Mouse (Mus musculus) hindbrain, embryonic 11.5 days (tissue): Measurements from ENCODE around the gene Arhgef33. TPM values are rescaled to one million over a fixed set of nuclear protein-coding genes. Genes with fewer than 3 reads are reported as not detected.

Source experiments
- ATAC-seq: fragments of 200-750 bp; cut with Nextera tagmentation; 2 replicates; pipeline ENCODE4 v1.8.0; 2017; ENCODE audit warnings: mild to moderate bottlenecking, moderate TSS enrichment, moderate library complexity; ENCODE audit not compliant: low FRiP score
- DNase-seq: peaks from one replicate; pipeline ENCODE4 v3.0.0-alpha.2; 2015; ENCODE audit warnings: low spot score
- H3K27ac ChIP-seq: fragments of 300-500 bp; sonication (generic); 2 replicates; pipeline ENCODE4 v1.5.1; 2014; ENCODE audit warnings: mild to moderate bottlenecking, low read depth, low read length
- H3K27me3 ChIP-seq: fragments of 300-500 bp; sonication (generic); 2 replicates; pipeline ENCODE4 v1.6.1; 2014; ENCODE audit warnings: mild to moderate bottlenecking, low read length, moderate library complexity, mixed read lengths; ENCODE audit not compliant: control insufficient read depth, insufficient read depth
- H3K36me3 ChIP-seq: fragments of 300-500 bp; sonication (generic); 2 replicates; pipeline ENCODE4 v1.6.1; 2014; ENCODE audit warnings: mild to moderate bottlenecking, low read length, moderate library complexity, mixed read lengths; ENCODE audit not compliant: control insufficient read depth, insufficient read depth
- H3K4me1 ChIP-seq: fragments of 300-500 bp; sonication (generic); replicated peaks from 2 replicates; pipeline ENCODE4 v1.6.1; 2014; ENCODE audit warnings: low read length, mixed read lengths; ENCODE audit not compliant: control insufficient read depth, insufficient read depth
- H3K4me2 ChIP-seq: fragments of 300-500 bp; sonication (generic); replicated peaks from 2 replicates; pipeline ENCODE4 v1.6.1; 2014; ENCODE audit warnings: mild to moderate bottlenecking, low read depth, low read length
- H3K4me3 ChIP-seq: fragments of 300-500 bp; sonication (generic); 2 replicates; pipeline ENCODE4 v1.5.1; 2014; ENCODE audit warnings: low read depth, low read length
- H3K9ac ChIP-seq: fragments of 300-500 bp; sonication (generic); 2 replicates; pipeline ENCODE4 v1.6.1; 2014; ENCODE audit warnings: low read depth, low read length
- H3K9me3 ChIP-seq: fragments of 300-500 bp; sonication (generic); 2 replicates; pipeline ENCODE4 v1.6.1; 2016; ENCODE audit warnings: low read length; ENCODE audit not compliant: control insufficient read depth
- WGBS: fragments of 180-500 bp; shearing (Covaris S2); extraction: QIAGEN DNeasy Blood & Tissue Kit; methylation state at CpG from one replicate; pipeline ENCODE4 v1.1.7; 2014; 5-methylcytosine and 5-hydroxymethylcytosine counted together
- polyA plus RNA-seq: library from polyadenylated mRNA; unstranded; fragments of >200 nt; fragmentation: Nextera tagmentation; extraction: Ambion mirVana; gene quantifications from 2 replicates; pipeline ENCODE4 v1.2.1, GENCODE M21; 2014

The Arhgef33 gene
- polyA plus RNA-seq, 1 experiment from 2014 or later: 1.7 TPM

DNA sequence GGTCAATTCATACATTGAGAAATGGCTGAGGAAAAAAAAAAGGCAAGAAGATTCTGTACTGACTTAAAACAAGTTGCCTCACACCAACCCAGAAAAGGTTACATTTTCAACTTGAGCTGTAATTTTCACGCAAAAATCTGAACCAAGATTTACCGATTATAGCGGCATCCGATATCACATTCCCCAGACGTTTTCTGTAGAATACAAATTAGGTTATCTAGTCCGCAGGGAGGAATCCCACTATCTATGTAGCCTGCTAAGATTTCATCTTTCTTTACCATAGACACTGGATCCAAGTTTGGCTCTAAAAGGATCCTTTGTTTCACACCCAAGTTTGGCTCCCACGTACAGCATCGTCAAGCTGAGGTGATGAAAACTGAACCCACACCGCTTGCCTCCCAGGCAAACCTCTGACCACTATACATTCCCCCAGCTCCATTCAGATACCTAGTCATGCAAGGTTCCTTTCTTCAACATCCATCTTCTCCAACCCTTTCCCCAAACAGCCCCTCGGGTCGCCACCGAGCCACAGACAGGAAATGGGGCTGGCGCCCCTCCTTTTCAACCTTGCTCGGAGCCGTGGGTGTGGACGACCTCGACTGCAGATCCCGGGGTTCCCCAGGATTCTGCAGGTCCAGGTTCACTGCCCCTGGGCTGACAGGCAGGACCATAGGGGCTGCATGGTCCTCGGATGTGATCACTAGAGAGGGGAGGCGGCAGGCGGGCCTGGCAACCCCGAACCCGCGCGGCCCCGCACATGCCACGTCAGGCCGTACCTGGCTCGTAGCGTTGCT is 17.7 kb upstream of the Arhgef33 start:
- Histone ChIP-seq H3K4me3 (peak overlapping the region; percentile 87), H3K9ac (peak overlapping the region; percentile 65), H3K27me3 (no peaks in the 10 kb centered on the region), H3K4me2 (peak overlapping the region; percentile 48), H3K4me1 (no peaks in the 10 kb centered on the region; the same call in 1 of the 2 replicates), H3K9me3 (no peaks in the 10 kb centered on the region), H3K27ac (peak overlapping the region; percentile 83), H3K36me3 (no peaks in the 10 kb centered on the region)
- under 1% methylated on average over 30 of the region's 30 CpGs for WGBS
- no peak; the same call in none of the 2 replicates for ATAC-seq
- DNase-seq: peak; percentile 2

DNA sequence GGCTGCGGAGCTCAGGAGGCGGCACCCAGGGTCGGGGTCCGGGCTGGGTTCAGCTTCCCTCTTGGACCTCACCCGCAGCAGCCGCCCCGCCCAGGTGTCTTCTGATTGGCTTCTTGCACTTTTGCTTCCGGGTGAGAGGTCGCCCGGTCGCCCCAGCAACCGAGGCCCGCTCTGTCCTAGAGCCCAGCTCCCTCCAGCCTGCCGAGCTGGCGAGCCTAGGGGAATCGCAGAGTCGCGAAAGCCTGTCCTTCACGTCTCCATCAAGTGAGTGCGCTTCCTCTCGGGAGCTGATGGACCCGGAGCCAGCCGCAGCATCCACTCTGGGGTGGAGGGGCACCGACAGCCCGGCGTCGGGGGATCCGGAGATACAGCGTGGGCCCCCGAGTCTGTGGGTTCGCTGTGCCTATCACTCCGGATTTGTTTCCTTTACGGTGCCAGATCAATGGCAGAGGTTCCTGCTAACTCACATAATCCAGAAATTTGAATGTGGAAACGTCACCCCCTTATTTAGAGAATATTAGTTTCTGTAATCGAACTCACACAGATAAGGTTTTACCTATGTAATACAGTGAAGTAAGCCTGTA is 17.0 kb upstream of the Arhgef33 start, which contains the start of the genes Morn2 and Dhx57:
Gene Morn2, plus strand, starts transcription at position 130 of the 584 bp plus-strand sequence.
Gene Dhx57, minus strand, starts transcription at position 403 of the 584 bp plus-strand sequence.
- H3K4me1 ChIP-seq: no peaks in the 10 kb centered on the region; the same call in 1 of the 2 replicates
- under 1% methylated on average over 34 of the region's 35 CpGs for WGBS

DNA sequence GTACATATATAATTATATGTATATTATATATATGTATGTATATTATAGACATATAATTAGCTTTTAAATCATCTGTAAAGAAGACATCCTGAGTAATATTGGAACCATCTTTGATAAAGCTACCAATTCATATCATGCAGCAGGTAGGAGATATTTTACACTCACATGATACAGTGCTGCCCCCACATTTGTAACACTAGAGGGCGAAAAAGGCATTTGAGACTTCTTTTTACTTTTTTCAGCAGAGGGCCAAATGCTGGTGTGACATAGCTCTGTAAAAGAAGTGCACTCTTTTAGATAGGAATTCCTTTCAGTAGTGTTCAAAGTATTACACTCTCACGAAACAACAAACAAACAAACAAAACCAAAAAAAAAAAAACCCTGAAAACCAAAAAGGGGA is 16.1 kb upstream of the Arhgef33 start:
- ATAC-seq (no peak), DNase-seq (peak; percentile 61)
- 32% methylated on average over 2 of the region's 2 CpGs for WGBS
- Histone ChIP-seq H3K4me1 (no peaks in the 10 kb centered on the region; the same call in 1 of the 2 replicates), H3K27me3 (no peaks in the 10 kb centered on the region), H3K36me3 (no peaks in the 10 kb centered on the region), H3K4me3 (no peak overlapping the region), H3K9ac (no peak overlapping the region), H3K27ac (no peak overlapping the region), H3K4me2 (no peak overlapping the region), H3K9me3 (no peaks in the 10 kb centered on the region)

More for the DNA sequence above, 17.0 kb upstream of the Arhgef33 start, which contains the start of the genes Morn2 and Dhx57:
- ATAC-seq: peak; percentile 99
- Histone ChIP-seq H3K36me3 (no peaks in the 10 kb centered on the region), H3K27me3 (no peaks in the 10 kb centered on the region), H3K9me3 (no peaks in the 10 kb centered on the region), H3K27ac (peak within 1 kb of the TSS; percentile 83), H3K4me3 (peak within 1 kb of the TSS; percentile 87), H3K9ac (peak within 1 kb of the TSS; percentile 65), H3K4me2 (peak within 1 kb of the TSS; percentile 48)
- peak; percentile 98 for DNase-seq

DNA sequence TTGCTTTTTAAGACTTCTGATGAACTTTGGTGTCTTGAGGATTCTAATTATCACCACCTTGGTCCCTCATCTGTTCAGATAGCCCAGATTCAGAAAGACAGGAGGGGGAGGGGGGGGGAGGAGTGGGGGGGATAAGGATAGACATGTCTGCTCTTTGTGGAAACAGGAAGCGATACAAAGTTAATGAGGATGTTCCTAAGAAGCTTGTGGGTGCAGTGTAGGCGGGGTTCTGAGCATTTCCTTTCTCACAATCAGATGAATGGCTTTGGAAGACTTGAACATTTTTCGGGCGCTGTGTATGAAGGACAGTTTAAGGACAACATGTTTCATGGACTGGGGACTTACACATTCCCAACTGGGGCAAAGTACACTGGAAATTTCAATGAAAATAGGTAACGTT is 11.9 kb upstream of the Arhgef33 start:
- no peak overlapping the region for H3K9ac ChIP-seq
- H3K36me3 ChIP-seq: no peaks in the 10 kb centered on the region
- H3K9me3 ChIP-seq: no peaks in the 10 kb centered on the region
- H3K4me1 ChIP-seq: no peaks in the 10 kb centered on the region
- 91% methylated on average over 5 of the region's 5 CpGs for WGBS
- ATAC-seq (no peak), DNase-seq (no peak)
- no peak overlapping the region for H3K4me2 ChIP-seq
- H3K27me3 ChIP-seq: no peaks in the 10 kb centered on the region
- no peak overlapping the region for H3K4me3 ChIP-seq
- no peak overlapping the region for H3K27ac ChIP-seq

DNA sequence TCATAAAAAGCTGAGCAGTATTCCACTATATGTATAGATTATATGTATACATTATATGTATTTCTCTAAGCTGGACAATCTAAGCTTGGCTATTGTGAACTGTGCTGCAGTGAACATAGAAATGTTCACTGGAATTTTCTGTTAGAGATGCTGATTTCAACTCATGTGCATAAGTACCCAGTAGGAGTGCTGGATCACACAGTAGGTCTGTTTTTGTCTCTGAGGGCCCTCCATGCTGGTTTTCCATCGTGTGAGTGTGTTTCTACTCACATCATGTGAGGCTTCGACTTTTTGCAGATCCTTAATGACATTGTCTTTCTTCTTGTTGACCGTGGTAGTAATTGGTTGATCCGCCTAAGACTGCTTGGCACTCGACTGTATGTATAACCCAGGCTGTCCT is 8.4 kb upstream of the Arhgef33 start:
- Histone ChIP-seq H3K27me3 (no peaks in the 10 kb centered on the region), H3K27ac (no peak overlapping the region), H3K36me3 (no peaks in the 10 kb centered on the region), H3K4me2 (no peak overlapping the region), H3K4me1 (no peaks in the 10 kb centered on the region), H3K9me3 (no peaks in the 10 kb centered on the region), H3K9ac (no peak overlapping the region), H3K4me3 (no peak overlapping the region)
- DNase-seq: no peak
- 94% methylated on average over 5 of the region's 5 CpGs for WGBS
- ATAC-seq: no peak

DNA sequence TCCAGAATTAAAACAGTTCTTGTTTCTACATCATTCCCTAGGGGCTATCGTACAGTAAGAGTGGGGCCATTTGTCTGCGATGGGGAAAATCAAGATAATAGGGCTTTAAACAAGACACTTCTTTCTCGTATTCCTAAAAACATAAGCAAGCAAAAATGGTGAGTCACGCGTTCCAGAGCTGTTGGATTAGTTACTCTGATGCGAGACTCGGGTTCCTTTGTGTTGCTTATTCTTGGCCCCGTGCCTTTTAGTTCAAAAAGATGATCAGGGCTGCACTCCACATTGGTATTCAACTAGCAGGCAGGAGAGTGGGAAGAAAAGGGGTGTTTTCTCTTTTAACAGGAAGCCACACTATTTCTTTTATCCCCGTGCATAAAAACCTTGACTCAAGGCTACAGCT is 4.6 kb downstream of the Arhgef33 start:
- DNase-seq (no peak), ATAC-seq (no peak)
- Histone ChIP-seq H3K9ac (no peak overlapping the region), H3K4me2 (no peak overlapping the region), H3K27ac (no peak overlapping the region), H3K9me3 (no peaks in the 10 kb centered on the region), H3K4me3 (no peak overlapping the region), H3K4me1 (no peaks in the 10 kb centered on the region), H3K36me3 (no peaks in the 10 kb centered on the region), H3K27me3 (no peaks in the 10 kb centered on the region)
- WGBS: 83% methylated on average over 9 of the region's 9 CpGs

DNA sequence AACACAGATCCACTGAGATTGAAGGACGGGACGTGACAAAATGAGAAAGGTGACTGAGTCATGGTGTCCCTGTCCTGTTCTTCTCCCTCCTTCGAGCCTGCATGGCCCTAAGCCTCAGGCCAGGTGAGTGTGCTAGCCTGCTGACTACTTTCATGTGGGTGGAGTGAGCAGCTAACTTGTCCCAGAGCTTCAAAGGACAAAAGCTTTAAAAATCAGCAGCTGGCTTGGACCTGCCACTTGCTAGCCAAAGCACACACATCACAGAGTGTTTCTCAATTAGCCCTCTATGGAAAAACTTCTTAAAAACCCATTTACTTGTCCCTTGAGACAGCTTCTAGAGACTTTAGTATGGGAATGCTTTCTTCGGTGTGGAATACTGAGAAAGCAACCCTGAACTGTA is 5.2 kb downstream of the Arhgef33 start:
- WGBS: 81% methylated on average over 4 of the region's 4 CpGs
- no peak overlapping the region for H3K9ac ChIP-seq
- no peak overlapping the region for H3K27ac ChIP-seq
- H3K9me3 ChIP-seq: no peaks in the 10 kb centered on the region
- no peak overlapping the region for H3K4me3 ChIP-seq
- DNase-seq (no peak), ATAC-seq (no peak)
- H3K36me3 ChIP-seq: no peaks in the 10 kb centered on the region
- H3K4me2 ChIP-seq: no peak overlapping the region
- H3K27me3 ChIP-seq: no peaks in the 10 kb centered on the region
- no peaks in the 10 kb centered on the region for H3K4me1 ChIP-seq

DNA sequence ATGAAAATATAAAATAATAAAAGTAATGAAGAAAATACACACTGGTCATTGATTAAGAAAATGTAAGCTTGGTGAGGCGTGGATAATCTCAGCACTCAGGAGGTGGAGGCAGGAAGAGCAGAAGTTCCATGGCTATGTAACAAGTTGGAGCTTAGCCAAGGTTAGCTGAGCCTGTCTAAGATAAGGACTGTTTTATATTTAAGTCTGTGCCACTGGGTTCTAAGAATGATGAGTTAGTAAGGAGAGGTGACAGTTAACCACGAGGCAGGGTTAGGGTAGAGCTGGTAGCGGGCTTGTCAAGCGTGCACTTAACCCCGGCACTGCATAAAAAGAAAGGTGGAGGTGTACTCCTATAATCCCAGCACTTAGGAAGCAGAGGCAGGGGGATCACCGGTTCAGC is 15.0 kb downstream of the Arhgef33 start:
- Histone ChIP-seq H3K4me1 (no peaks in the 10 kb centered on the region), H3K4me2 (no peak overlapping the region), H3K4me3 (no peak overlapping the region), H3K9me3 (no peaks in the 10 kb centered on the region), H3K9ac (no peak overlapping the region), H3K27me3 (no peaks in the 10 kb centered on the region), H3K36me3 (no peaks in the 10 kb centered on the region), H3K27ac (no peak overlapping the region)
- no peak for ATAC-seq
- no peak for DNase-seq
- WGBS: 91% methylated on average over 6 of the region's 6 CpGs

DNA sequence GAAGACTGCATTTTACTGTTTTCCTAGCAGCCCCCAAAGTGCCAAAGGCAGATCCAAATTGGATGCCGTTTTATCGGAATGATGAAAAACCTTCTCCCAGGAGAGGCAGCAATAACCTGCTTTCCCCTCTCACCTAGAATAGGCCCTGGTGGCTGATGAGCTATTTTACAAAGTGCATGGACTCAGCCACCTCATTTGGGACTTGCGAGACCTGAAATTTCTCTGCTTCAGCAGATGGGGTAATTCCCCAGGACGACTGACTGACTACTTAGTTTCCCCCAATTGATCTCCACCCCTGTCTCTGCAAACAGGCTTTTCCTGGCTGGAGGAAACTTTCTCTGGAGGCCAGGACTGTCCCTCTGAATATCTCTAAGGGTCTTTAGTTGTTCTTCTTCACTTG is 15.8 kb downstream of the Arhgef33 start:
- 87% methylated on average over 4 of the region's 4 CpGs for WGBS
- Histone ChIP-seq H3K36me3 (no peaks in the 10 kb centered on the region), H3K27ac (no peak overlapping the region), H3K9me3 (no peaks in the 10 kb centered on the region), H3K9ac (no peak overlapping the region), H3K4me3 (no peak overlapping the region), H3K4me2 (no peak overlapping the region), H3K27me3 (no peaks in the 10 kb centered on the region), H3K4me1 (no peaks in the 10 kb centered on the region)
- DNase-seq (no peak), ATAC-seq (no peak)
